Mouse (Mus musculus) midbrain, embryonic 13.5 days (tissue): ENCODE data around the gene Rcan3. TPM values are rescaled to one million over a fixed set of nuclear protein-coding genes. Genes with fewer than 3 reads are reported as not detected.
A peak's percentile ranks its signal among the peaks of the same experiment; 100 is the strongest.

ENCODE experiments used
- ATAC-seq: fragments of 200-750 bp; cut with Nextera tagmentation; 2 replicates; pipeline ENCODE4 v1.8.0; 2017; ENCODE audit warnings: mild to moderate bottlenecking, moderate TSS enrichment, moderate library complexity
- H3K27ac ChIP-seq: fragments of 300-500 bp; sonication (generic); 2 replicates; pipeline ENCODE4 v1.5.1; 2015; ENCODE audit warnings: inconsistent platforms, mild to moderate bottlenecking, moderate library complexity
- H3K27me3 ChIP-seq: fragments of 300-500 bp; sonication (generic); 2 replicates; pipeline ENCODE4 v1.6.1; 2015; ENCODE audit warnings: mild to moderate bottlenecking, inconsistent platforms
- H3K36me3 ChIP-seq: fragments of 300-500 bp; sonication (generic); 2 replicates; pipeline ENCODE4 v1.6.1; 2015; ENCODE audit warnings: mild to moderate bottlenecking, inconsistent platforms
- H3K4me1 ChIP-seq: fragments of 300-500 bp; sonication (generic); replicated peaks from 2 replicates; pipeline ENCODE4 v1.6.1; 2015; ENCODE audit warnings: inconsistent platforms
- H3K4me2 ChIP-seq: fragments of 300-500 bp; sonication (generic); replicated peaks from 2 replicates; pipeline ENCODE4 v1.6.1; 2015; ENCODE audit warnings: moderate library complexity, mild to moderate bottlenecking, inconsistent platforms
- H3K4me3 ChIP-seq: fragments of 300-500 bp; sonication (generic); replicated peaks from 2 replicates; pipeline ENCODE4 v1.5.1; 2015; ENCODE audit warnings: mild to moderate bottlenecking, inconsistent platforms
- H3K9ac ChIP-seq: fragments of 300-500 bp; sonication (generic); replicated peaks from 2 replicates; pipeline ENCODE4 v1.6.1; 2015; ENCODE audit warnings: mild to moderate bottlenecking, inconsistent platforms
- H3K9me3 ChIP-seq: fragments of 300-500 bp; sonication (generic); 2 replicates; pipeline ENCODE4 v1.6.1; 2016; ENCODE audit warnings: mild to moderate bottlenecking, inconsistent platforms
- WGBS: fragments of 180-500 bp; shearing (Covaris S2); methylation state at CpG from one replicate; pipeline ENCODE4 v1.1.7; 2015; 5-methylcytosine and 5-hydroxymethylcytosine counted together
- polyA plus RNA-seq: library from polyadenylated mRNA; unstranded; fragments of >200 nt; fragmentation: Nextera tagmentation; extraction: Ambion mirVana; gene quantifications from 2 replicates; pipeline ENCODE4 v1.2.1, GENCODE M21; 2015

The Rcan3 gene
- polyA plus RNA-seq, result 26.4 and 27.0 TPM in 2 replicates

DNA sequence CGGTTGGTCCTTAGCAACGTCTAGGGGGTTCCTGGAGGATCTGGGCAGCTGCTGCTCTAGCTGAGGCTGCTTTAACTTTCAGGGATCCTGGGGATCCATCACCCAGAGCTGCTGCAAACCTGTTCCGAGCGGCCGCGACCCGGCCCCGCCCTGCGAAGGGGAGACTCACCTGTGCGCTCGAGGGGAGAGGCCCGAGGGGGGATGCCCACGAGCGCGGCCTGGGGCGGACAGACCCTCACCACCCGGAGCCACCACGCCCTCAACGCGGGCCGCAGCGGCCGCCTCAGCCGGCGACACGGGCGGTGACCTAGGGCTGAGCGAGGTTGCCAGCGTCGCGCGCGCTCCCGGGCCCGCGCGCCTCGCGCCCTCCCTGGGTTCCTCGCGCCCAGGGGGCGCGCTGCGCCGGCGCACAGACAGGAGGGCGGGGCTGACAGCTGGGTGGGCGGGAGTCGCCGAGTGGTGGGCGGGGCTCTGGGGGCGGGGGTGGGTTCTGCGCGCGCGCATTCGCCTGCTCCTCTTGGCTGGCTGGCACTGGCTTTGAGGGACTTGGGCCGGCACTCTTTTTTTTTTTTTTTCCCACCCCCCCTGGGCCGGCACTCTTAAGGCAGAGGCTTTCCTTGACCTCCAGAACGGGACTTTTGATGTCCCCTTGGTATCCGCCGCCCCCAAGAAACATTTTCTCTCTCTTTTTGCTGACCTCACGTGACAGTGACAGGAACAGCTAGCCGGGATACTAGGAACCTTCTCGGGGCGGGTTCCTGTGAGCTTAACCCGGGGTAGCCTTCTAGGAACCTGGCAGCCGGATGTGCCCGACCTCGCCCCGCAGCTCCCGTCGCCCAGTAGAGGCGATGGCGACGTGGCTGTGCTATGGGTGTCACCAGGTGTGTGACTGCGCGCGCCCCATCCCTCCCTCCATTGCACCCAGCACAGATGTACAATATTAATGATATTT lies at the start of gene Rcan3:
Rcan3 (minus strand) TSS at position 411 of the 952 bp plus-strand sequence.
- Histone ChIP-seq H3K4me2 (peak within 1 kb of the TSS; percentile 79), H3K36me3 (no peaks in the 10 kb centered on the region), H3K27ac (peak within 1 kb of the TSS; percentile 79), H3K9me3 (no peaks in the 10 kb centered on the region), H3K27me3 (0 out of 2 replicates have a peak, but pooled peaks cover 4% of the 10 kb centered on the region), H3K9ac (peak within 1 kb of the TSS; percentile 82), H3K4me3 (peak within 1 kb of the TSS; percentile 68), H3K4me1 (peaks cover 15% of the 10 kb centered on the region)
- WGBS, result under 1% methylated on average over 60 of the region's 79 CpGs
- peak; percentile 82 for ATAC-seq

DNA sequence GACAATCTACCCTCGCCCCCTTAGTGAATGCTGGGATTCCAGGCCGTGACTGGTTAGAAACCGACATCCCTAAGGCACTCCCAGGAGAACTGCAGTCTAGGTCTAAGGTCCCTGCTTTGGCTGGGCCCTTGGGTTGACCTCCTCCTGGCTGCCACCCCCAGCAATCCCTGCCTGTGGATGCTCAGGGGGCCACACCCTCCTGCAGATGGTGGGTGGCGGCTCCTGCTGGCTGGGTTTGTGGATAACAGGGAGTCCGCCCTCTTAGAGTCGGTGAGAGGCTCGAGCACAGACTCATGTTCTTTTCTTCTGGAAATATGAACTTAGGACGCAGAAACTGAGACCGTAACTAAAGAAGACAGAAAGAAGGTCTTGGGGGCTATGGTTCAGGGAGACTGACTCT lies 46.7 kb upstream of the Rcan3 start:
- Histone ChIP-seq H3K4me1 (no peaks in the 10 kb centered on the region), H3K4me3 (no peak overlapping the region), H3K27me3 (no peaks in the 10 kb centered on the region), H3K36me3 (peaks cover 12% of the 10 kb centered on the region; the same call in 1 of the 2 replicates), H3K27ac (no peak overlapping the region), H3K9ac (no peak overlapping the region), H3K4me2 (no peak overlapping the region), H3K9me3 (no peaks in the 10 kb centered on the region)
- 75% methylated on average over 9 of the region's 9 CpGs for WGBS
- ATAC-seq, result no peak

- H3K27ac ChIP-seq, result no peak overlapping the region
- no peaks in the 10 kb centered on the region for H3K27me3 ChIP-seq
- H3K36me3 ChIP-seq, result peaks cover 17% of the 10 kb centered on the region; the same call in 1 of the 2 replicates
- no peaks in the 10 kb centered on the region for H3K9me3 ChIP-seq
- ATAC-seq, result no peak
- no peak overlapping the region for H3K4me2 ChIP-seq
- 88% methylated on average over 10 of the region's 10 CpGs for WGBS
- H3K4me3 ChIP-seq, result no peak overlapping the region
- H3K9ac ChIP-seq, result no peak overlapping the region
- no peaks in the 10 kb centered on the region for H3K4me1 ChIP-seq
These were observed 44.2 kb upstream of the Rcan3 start for GRCm38 (mm10) chr4:135477851-135478250.

DNA sequence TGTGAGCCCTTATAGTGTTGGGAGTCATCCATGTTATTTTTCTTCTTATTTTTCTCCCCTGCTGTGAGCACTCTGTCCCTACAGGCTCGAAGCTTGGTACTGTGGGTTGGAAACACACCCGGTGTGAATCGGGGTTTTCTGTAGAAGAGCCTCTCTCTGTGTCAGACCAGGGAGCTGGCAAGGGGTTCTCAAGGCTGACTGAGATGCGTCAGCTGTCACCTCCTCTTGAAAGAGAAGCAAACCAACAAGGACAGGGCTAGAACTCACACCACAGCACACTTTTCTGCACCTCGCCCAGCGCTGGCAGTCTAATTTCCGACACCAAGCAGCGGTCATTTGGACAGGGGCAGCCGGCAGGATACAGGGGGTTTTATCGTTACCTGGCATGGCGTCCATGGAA lies 29.8 kb upstream of the Rcan3 start:
- Histone ChIP-seq H3K27ac (no peak overlapping the region), H3K4me2 (no peak overlapping the region), H3K9ac (no peak overlapping the region), H3K9me3 (no peaks in the 10 kb centered on the region), H3K4me3 (no peak overlapping the region), H3K36me3 (peaks cover 38% of the 10 kb centered on the region), H3K4me1 (no peaks in the 10 kb centered on the region), H3K27me3 (no peaks in the 10 kb centered on the region)
- WGBS, result 91% methylated on average over 11 of the region's 11 CpGs
- ATAC-seq, result no peak

- Histone ChIP-seq H3K4me2 (no peak overlapping the region), H3K27me3 (no peaks in the 10 kb centered on the region), H3K9me3 (no peaks in the 10 kb centered on the region), H3K9ac (no peak overlapping the region), H3K36me3 (no peaks in the 10 kb centered on the region), H3K27ac (no peak overlapping the region), H3K4me3 (no peak overlapping the region), H3K4me1 (peaks cover 13% of the 10 kb centered on the region)
- 75% methylated on average over 12 of the region's 12 CpGs for WGBS
- ATAC-seq, result no peak
These were observed 19.9 kb upstream of the Rcan3 start for GRCm38 (mm10) chr4:135453572-135453971.

DNA sequence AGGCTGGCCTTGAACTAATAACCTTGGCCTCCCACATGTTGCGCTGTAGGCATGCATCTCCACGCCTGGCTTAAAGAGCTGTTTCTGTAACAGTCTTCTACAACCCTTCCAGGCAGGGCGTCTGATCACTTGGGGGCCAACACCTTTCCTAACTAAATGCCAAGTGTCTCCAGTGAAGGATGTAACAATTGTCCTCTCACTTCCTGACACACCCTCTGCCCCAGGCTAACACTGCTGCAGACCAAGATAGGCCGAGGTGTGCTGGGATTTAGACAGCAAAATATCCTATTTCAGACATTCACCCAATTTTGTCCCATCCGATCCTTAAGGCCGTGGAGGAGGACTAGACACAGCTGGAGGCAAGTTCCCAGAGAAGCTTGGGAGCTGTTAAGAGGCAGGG lies 19.5 kb upstream of the Rcan3 start:
- Histone ChIP-seq H3K9me3 (no peaks in the 10 kb centered on the region), H3K27ac (no peak overlapping the region), H3K9ac (no peak overlapping the region), H3K27me3 (no peaks in the 10 kb centered on the region), H3K4me1 (peaks cover 13% of the 10 kb centered on the region), H3K4me2 (no peak overlapping the region), H3K36me3 (no peaks in the 10 kb centered on the region), H3K4me3 (no peak overlapping the region)
- no peak for ATAC-seq
- WGBS, result 84% methylated on average over 6 of the region's 6 CpGs

DNA sequence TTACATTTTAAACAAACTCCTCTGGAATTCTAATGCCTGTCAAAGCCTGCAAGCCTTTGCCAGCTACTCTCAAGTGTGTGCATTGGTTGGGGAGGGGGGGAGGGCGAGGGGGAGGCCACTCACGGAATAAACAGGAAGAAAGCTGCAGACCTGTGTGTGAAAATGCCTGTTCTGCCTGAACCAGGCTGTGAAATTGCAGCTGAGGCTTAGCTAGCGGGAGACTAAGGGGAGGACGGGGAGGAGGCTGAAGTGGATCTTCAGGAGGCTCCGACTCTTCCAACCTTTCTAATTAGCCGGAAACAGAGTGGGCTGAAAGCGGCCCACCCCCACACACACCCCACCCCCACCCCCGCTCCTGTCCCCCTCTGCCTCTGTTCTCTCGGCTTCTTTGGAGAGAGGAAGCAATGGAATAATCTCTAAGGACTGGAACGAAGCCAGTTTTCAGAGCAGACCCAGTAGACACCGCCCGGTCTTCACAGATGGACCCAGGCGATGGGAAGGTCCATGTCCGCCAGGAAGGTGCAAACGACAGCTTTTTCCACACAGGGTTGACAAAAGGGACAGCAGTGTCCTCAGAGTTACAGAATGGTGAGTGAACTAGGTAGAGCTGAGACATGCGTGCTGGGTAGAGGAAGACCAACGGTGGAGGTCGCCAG lies 17.8 kb upstream of the Rcan3 start:
- 47% methylated on average over 18 of the region's 18 CpGs for WGBS
- H3K27ac ChIP-seq, result no peak overlapping the region
- peaks cover 13% of the 10 kb centered on the region for H3K4me1 ChIP-seq
- H3K4me2 ChIP-seq, result 0 out of 2 replicates have a peak overlapping the region, but pooled peaks have one; percentile 25
- H3K9ac ChIP-seq, result 0 out of 2 replicates have a peak overlapping the region, but pooled peaks have one; percentile 14
- no peaks in the 10 kb centered on the region for H3K9me3 ChIP-seq
- H3K27me3 ChIP-seq, result no peaks in the 10 kb centered on the region
- ATAC-seq, result no peak
- no peaks in the 10 kb centered on the region for H3K36me3 ChIP-seq
- no peak overlapping the region for H3K4me3 ChIP-seq

DNA sequence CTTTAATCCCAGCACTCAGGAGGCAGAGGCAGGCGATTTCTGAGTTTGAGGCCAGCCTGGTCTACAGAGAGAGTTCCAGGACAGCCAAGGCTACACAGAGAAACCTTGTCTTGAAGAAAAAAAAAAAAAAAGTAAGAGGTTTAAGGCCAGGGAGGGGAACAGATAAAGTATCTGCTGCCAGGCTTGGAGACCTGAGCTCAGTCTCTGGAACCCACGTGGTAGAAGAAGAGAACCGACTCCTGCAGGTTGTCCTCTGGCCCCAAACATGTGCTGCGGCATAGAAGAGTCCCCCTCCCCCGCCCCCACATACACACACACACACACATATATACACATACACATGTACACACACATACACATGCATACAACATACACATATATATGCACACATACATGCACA lies 8.8 kb upstream of the Rcan3 start:
- Histone ChIP-seq H3K27ac (no peak overlapping the region), H3K36me3 (no peaks in the 10 kb centered on the region), H3K4me1 (peaks cover 5% of the 10 kb centered on the region; the same call in 1 of the 2 replicates), H3K27me3 (no peaks in the 10 kb centered on the region), H3K4me2 (no peak overlapping the region), H3K9ac (no peak overlapping the region), H3K9me3 (no peaks in the 10 kb centered on the region), H3K4me3 (no peak overlapping the region)
- 65% methylated on average over 5 of the region's 5 CpGs for WGBS
- no peak for ATAC-seq

- H3K4me3 ChIP-seq, result no peak overlapping the region
- 0 out of 2 replicates have a peak, but pooled peaks cover 4% of the 10 kb centered on the region for H3K27me3 ChIP-seq
- 69% methylated on average over 9 of the region's 9 CpGs for WGBS
- no peaks in the 10 kb centered on the region for H3K9me3 ChIP-seq
- H3K9ac ChIP-seq, result no peak overlapping the region
- no peaks in the 10 kb centered on the region for H3K36me3 ChIP-seq
- ATAC-seq, result no peak
- no peak overlapping the region for H3K4me2 ChIP-seq
- no peak overlapping the region for H3K27ac ChIP-seq
- peaks cover 5% of the 10 kb centered on the region; the same call in 1 of the 2 replicates for H3K4me1 ChIP-seq
These were observed 6.4 kb upstream of the Rcan3 start for GRCm38 (mm10) chr4:135439904-135440522.

DNA sequence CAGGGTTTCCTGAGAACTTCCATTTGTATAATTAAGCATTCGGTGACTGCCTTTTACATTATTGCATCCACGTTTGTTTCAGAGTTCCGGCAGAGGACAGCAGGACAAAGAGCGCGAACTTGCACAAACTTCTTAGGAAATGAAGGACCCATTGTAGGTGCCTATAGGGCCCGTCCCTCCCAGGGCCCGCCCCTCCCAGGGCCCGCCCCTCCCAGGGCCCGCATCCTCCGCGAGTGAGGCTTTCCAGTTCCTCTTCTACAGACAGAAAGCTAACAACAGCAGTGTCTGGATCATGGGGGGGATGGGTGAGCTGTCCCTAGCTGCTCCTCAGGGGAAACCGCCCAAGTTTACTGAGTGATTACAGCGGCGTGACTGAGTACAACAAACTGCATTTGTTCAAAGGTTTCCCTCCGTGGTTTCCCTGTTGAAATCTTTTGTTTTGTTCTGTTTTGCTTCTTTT lies 5.6 kb upstream of the Rcan3 start:
- Histone ChIP-seq H3K27me3 (0 out of 2 replicates have a peak, but pooled peaks cover 4% of the 10 kb centered on the region), H3K27ac (no peak overlapping the region), H3K9ac (no peak overlapping the region), H3K4me2 (peak overlapping the region; percentile 24), H3K36me3 (no peaks in the 10 kb centered on the region), H3K4me3 (no peak overlapping the region), H3K4me1 (peaks cover 12% of the 10 kb centered on the region), H3K9me3 (no peaks in the 10 kb centered on the region)
- 6% methylated on average over 15 of the region's 15 CpGs for WGBS
- ATAC-seq, result peak; percentile 66; the same call in 1 of the 2 replicates

- H3K27me3 ChIP-seq, result 0 out of 2 replicates have a peak, but pooled peaks cover 4% of the 10 kb centered on the region
- H3K36me3 ChIP-seq, result no peaks in the 10 kb centered on the region
- ATAC-seq, result no peak
- H3K4me1 ChIP-seq, result peaks cover 15% of the 10 kb centered on the region
- no peak overlapping the region for H3K4me2 ChIP-seq
- H3K9ac ChIP-seq, result no peak overlapping the region
- H3K27ac ChIP-seq, result no peak overlapping the region
- no peak overlapping the region for H3K4me3 ChIP-seq
- H3K9me3 ChIP-seq, result no peaks in the 10 kb centered on the region
These were observed 4.3 kb upstream of the Rcan3 start for GRCm38 (mm10) chr4:135437924-135438323.
